Mouse (Mus musculus) lung, postnatal 14 days (tissue): Measurements from ENCODE around the gene Gm6526.
"Not testable (repeated sequence)": the region's sequence is repeated elsewhere in the genome, so short reads cannot be mapped to it uniquely, and the experiment has no call there.

Experiments used
- DNase-seq: peaks from one replicate; pipeline ENCODE4 v3.0.0; 2021

Gm6526 gene

GRCm38 (mm10) chr14:43747566-43747965 lies at the start of gene Gm6526:
TSS of gene Gm6526 (plus strand) at chr14:43747866.
- not testable (repeated sequence) for DNase-seq

- not testable (repeated sequence) for DNase-seq
Observed at GRCm38 (mm10) chr14:43727385-43727784, 20.3 kb upstream of the Gm6526 start, which contains the start of gene Gm16506. TSS of gene Gm16506 (minus strand) at chr14:43727485.

DNA sequence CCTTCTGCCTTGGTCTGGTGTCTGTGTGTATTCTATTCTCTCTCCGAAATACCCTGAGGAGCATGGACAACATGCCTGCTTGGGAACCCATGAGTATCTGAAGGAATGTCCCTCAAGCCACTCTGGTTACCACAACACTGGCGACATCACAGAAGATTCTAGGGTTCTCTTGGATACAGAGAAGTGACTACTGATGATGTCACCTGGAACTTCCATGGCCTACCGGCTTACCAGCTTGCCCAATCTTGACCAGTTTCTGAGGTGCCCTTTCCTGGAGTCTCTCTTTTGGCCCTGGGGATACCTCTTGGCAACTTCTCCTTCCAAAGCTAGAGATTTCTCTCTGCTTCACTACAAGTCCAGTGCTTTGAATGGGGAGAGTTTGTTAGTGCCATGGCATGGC lies 37.0 kb downstream of the Gm6526 start, which contains the start of gene Gm8180:
Gene Gm8180, minus strand, starts transcription at position 101 of the 400 bp plus-strand sequence.
- not testable (repeated sequence) for DNase-seq

GRCm38 (mm10) chr14:43793811-43794210 lies 46.1 kb downstream of the Gm6526 start:
- DNase-seq: not testable (repeated sequence)

DNA sequence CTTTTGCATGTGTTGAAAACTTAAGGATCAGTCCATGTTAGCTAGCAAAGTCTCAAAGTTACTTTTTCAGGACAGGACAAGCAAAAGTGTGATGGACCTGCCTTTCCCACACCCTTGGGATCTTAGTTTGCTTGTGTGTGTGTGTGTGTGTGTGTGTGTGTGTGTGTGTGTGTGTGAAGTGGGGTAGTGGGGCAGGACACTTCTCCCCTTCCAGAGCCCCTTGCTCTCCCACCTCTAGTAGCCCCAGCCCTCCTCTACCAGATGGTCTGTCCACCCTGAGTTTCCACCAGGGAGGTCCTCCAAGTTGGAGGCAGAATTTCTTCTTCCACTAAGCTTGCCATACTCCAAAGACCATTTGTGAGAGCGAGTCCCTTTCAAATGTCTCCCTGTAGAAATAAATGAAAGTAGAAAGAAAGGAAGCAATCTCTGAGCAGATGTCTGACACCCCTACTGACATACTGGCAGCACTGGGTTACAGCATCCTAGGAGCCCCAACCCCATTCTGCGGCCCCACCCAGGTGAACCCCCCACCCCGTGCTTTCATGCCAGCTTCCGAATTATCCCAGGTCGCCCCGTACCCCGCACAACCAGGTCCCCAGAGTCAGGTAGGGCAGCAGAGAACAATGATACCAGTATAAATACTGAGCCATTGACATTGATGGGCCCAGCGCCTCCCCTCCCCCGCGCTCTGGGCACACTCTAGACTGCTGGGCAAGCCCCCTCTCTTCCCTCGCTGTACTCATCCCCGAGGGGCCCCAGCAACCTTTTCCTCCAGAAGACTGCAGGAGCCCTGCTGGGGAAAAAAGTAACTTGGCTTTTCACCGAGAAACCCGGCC lies 48.6 kb downstream of the Gm6526 start:
- no peak for DNase-seq

- not testable (repeated sequence) for DNase-seq
Observed at GRCm38 (mm10) chr14:43796905-43797470, 49.3 kb downstream of the Gm6526 start.

DNA sequence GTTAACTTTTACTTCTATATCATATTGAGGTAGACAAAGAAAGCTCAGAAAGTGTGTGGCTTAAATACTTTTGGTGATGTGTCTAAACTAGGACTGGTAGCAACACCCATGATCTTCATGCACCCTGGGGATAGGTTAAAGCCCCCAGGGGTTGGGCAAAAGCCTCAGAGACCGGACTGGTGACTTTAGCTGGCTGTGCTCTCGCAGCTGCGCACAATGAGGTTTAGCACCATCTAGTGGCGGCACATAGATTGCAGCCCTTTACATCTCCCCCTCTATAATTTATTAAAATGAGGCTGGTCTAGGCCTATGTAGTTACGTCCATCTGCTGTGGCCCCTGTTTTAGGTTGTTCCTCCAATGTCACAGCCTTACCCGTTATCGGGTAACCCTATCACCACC lies 56.8 kb downstream of the Gm6526 start:
- DNase-seq: not testable (repeated sequence)
